Mouse (Mus musculus): ENCODE measurements around the gene Sft2d2. TPM values are rescaled to one million over a fixed set of nuclear protein-coding genes. Genes with fewer than 3 reads are reported as not detected.

Sft2d2 gene
- polyA plus RNA-seq (2012) = 2.7 and 4.6 TPM in 2 replicates

GRCm38 (mm10) chr1:165193880-165194661 lies at the start of gene Sft2d2:
Gene Sft2d2 (minus strand): TSS chr1:165194438.
- TF ChIP-seq GATA1 (IDR thresholded peaks at IDR 0.05; ENCODE audit: low read length) = no peak

- TF ChIP-seq GATA1 (IDR thresholded peaks at IDR 0.05; ENCODE audit: low read length) = no peak
These were observed 42.4 kb upstream of the Sft2d2 start, which contains the start of gene Tiprl for GRCm38 (mm10) chr1:165236321-165237298. Gene Tiprl (minus strand): TSS chr1:165236996.

GRCm38 (mm10) chr1:165235846-165236245 lies 41.6 kb upstream of the Sft2d2 start:
- TF ChIP-seq GATA1 (IDR thresholded peaks at IDR 0.05; ENCODE audit: low read length) = no peak

- no peak for TF ChIP-seq GATA1 (IDR thresholded peaks at IDR 0.05; ENCODE audit: low read length)
These were observed 39.6 kb upstream of the Sft2d2 start for GRCm38 (mm10) chr1:165233806-165234205.

GRCm38 (mm10) chr1:165230691-165231090 lies 36.5 kb upstream of the Sft2d2 start:
- no peak for TF ChIP-seq GATA1 (IDR thresholded peaks at IDR 0.05; ENCODE audit: low read length)

- TF ChIP-seq GATA1 (IDR thresholded peaks at IDR 0.05; ENCODE audit: low read length) = no peak
These were observed 35.3 kb upstream of the Sft2d2 start for GRCm38 (mm10) chr1:165229577-165229976.

GRCm38 (mm10) chr1:165217023-165217589 lies 22.9 kb upstream of the Sft2d2 start:
- TF ChIP-seq GATA1 (IDR thresholded peaks at IDR 0.05; ENCODE audit: low read length) = no peak

GRCm38 (mm10) chr1:165215831-165216230 lies 21.6 kb upstream of the Sft2d2 start:
- no peak for TF ChIP-seq GATA1 (IDR thresholded peaks at IDR 0.05; ENCODE audit: low read length)

GRCm38 (mm10) chr1:165205591-165205990 lies 11.4 kb upstream of the Sft2d2 start:
- no peak for TF ChIP-seq GATA1 (IDR thresholded peaks at IDR 0.05; ENCODE audit: low read length)

GRCm38 (mm10) chr1:165203488-165204035 lies 9.3 kb upstream of the Sft2d2 start:
- TF ChIP-seq GATA1 (IDR thresholded peaks at IDR 0.05; ENCODE audit: low read length) = no peak

GRCm38 (mm10) chr1:165201445-165202012 lies 7.3 kb upstream of the Sft2d2 start:
- no peak for TF ChIP-seq GATA1 (IDR thresholded peaks at IDR 0.05; ENCODE audit: low read length)

- no peak for TF ChIP-seq GATA1 (IDR thresholded peaks at IDR 0.05; ENCODE audit: low read length)
These were observed 6.5 kb upstream of the Sft2d2 start for GRCm38 (mm10) chr1:165200748-165201147.

GRCm38 (mm10) chr1:165199639-165200038 lies 5.4 kb upstream of the Sft2d2 start:
- TF ChIP-seq GATA1 (IDR thresholded peaks at IDR 0.05; ENCODE audit: low read length) = no peak

- TF ChIP-seq GATA1 (IDR thresholded peaks at IDR 0.05; ENCODE audit: low read length) = no peak
These were observed 4.7 kb upstream of the Sft2d2 start for GRCm38 (mm10) chr1:165198951-165199350.

- no peak for TF ChIP-seq GATA1 (IDR thresholded peaks at IDR 0.05; ENCODE audit: low read length)
These were observed 3.6 kb upstream of the Sft2d2 start for GRCm38 (mm10) chr1:165197875-165198274.

All from G1E-ER4 (cell line).